Mouse (Mus musculus) intestine, embryonic 14.5 days (tissue): ENCODE data around the gene Foxo1. TPM values are rescaled to one million over a fixed set of nuclear protein-coding genes. Genes with fewer than 3 reads are reported as not detected.

Source experiments
- ATAC-seq: fragments of 200-750 bp; cut with Nextera tagmentation; replicated peaks from 2 replicates; pipeline ENCODE4 v1.8.0; 2017; ENCODE audit warnings: low read depth, moderate number of reproducible peaks, moderate TSS enrichment, moderate library complexity; ENCODE audit not compliant: low FRiP score, low TSS enrichment
- DNase-seq: peaks from one replicate; pipeline ENCODE4 v3.0.0-alpha.2; 2018; ENCODE audit warnings: low spot score
- H3K27ac ChIP-seq: fragments of 300-500 bp; sonication (generic); 2 replicates; pipeline ENCODE4 v1.5.1; 2014; ENCODE audit warnings: low read depth, mild to moderate bottlenecking, control low read depth
- H3K27me3 ChIP-seq: fragments of 300-500 bp; sonication (generic); replicated peaks from 2 replicates; pipeline ENCODE4 v1.6.1; 2014; ENCODE audit warnings: low read length, control low read depth; ENCODE audit not compliant: control insufficient read depth, insufficient read depth
- H3K36me3 ChIP-seq: fragments of 300-500 bp; sonication (generic); 2 replicates; pipeline ENCODE4 v1.6.1; 2014; ENCODE audit warnings: low read length, control low read depth; ENCODE audit not compliant: control insufficient read depth, insufficient read depth
- H3K4me1 ChIP-seq: fragments of 300-500 bp; sonication (generic); replicated peaks from 2 replicates; pipeline ENCODE4 v1.6.1; 2014; ENCODE audit warnings: low read length, control low read depth, mixed read lengths; ENCODE audit not compliant: control insufficient read depth, insufficient read depth
- H3K4me2 ChIP-seq: fragments of 300-500 bp; sonication (generic); 2 replicates; pipeline ENCODE4 v1.6.1; 2014; ENCODE audit warnings: low read length
- H3K4me3 ChIP-seq: fragments of 300-500 bp; sonication (generic); 2 replicates; pipeline ENCODE4 v1.5.1; 2014; ENCODE audit warnings: low read depth, low read length, control low read depth, mixed read lengths
- H3K9ac ChIP-seq: fragments of 300-500 bp; sonication (generic); 2 replicates; pipeline ENCODE4 v1.6.1; 2014; ENCODE audit warnings: mild to moderate bottlenecking, low read length
- H3K9me3 ChIP-seq: fragments of 300-500 bp; sonication (generic); 2 replicates; pipeline ENCODE4 v1.6.1; 2016; ENCODE audit warnings: low read length, control low read depth; ENCODE audit not compliant: control insufficient read depth
- WGBS: fragments of 180-500 bp; shearing (Covaris S2); extraction: QIAGEN DNeasy Blood & Tissue Kit; methylation state at CpG from one replicate; pipeline ENCODE4 v1.1.7; 2014; 5-methylcytosine and 5-hydroxymethylcytosine counted together
- polyA plus RNA-seq: library from polyadenylated mRNA; unstranded; fragments of >200 nt; fragmentation: Nextera tagmentation; extraction: Ambion mirVana; gene quantifications from 2 replicates; pipeline ENCODE4 v1.2.1, GENCODE M21; 2014

The Foxo1 gene
- polyA plus RNA-seq, 1 experiment from 2014 or later, result 8.2 TPM

DNA sequence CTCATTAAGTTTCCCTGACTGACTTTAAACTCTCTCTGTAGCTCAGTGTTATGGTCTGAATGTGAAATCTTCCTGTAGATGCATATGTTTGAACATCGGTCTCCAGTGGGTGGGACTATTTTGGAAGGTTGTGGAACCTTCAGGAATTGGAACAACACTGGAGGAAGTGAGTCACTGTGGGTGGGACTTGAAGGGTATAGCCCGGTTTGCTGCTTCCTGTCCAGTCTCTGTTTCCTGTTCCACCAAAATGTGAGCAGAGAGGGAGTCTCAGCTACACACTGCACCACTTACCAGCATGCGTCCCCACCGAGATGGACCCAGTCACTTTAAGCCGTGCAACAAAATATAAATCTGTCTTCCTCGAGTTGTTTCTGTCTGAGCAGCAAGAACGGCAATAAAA is 122.2 kb downstream of the Foxo1 start:
- WGBS, result 83% methylated on average over 7 of the region's 7 CpGs
- H3K27ac ChIP-seq, result no peak overlapping the region
- no peak overlapping the region for H3K9ac ChIP-seq
- no peaks in the 10 kb centered on the region for H3K36me3 ChIP-seq
- H3K9me3 ChIP-seq, result no peaks in the 10 kb centered on the region
- H3K4me3 ChIP-seq, result no peak overlapping the region
- no peak for DNase-seq
- no peak for ATAC-seq
- H3K4me1 ChIP-seq, result no peaks in the 10 kb centered on the region; the same call in 1 of the 2 replicates
- no peak overlapping the region for H3K4me2 ChIP-seq
- no peaks in the 10 kb centered on the region for H3K27me3 ChIP-seq

DNA sequence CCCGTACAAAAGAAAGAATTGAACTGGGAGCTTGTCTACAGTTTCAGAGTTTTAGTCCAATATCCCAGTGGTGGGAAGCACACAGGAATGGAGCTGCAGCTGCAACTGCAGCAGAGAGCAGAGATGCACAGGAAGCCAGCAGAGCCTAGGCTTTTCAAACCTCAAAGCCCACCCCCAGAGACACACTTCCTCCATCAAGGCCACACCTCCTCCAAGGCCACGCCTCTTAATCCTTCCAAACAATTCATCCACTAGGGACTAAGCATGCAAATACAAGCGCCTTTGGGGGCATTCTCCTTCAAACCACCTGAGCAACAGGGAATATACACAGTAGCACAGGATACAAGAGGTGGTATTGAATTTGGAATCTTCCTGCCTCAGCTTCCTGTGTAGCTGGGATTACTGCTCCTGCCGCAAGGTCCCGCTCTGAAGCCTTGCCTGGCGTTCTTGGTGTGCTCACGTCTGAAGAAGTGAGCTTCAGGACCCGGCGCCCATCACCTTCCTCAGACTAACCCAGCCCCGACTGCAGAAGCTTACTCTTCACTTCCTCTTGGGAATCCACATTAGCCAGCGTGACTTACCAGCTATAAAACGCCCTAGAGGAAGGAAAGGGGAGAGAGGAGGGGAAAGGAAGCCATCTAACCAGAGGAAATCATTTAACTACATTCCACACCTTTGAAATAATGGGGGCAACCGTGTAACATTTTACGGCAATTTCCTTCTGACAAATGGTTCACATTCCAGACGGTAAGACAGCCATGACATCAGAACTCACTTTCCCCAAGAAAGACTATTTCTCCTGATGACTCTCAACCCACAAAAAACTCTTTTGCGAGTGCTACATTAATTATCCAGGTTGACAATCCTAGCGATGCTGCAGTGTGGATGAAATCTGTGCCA is 122.9 kb downstream of the Foxo1 start:
- H3K27ac ChIP-seq, result no peak overlapping the region
- H3K4me3 ChIP-seq, result no peak overlapping the region
- DNase-seq (no peak), ATAC-seq (no peak)
- WGBS, result 79% methylated on average over 17 of the region's 17 CpGs
- H3K27me3 ChIP-seq, result no peaks in the 10 kb centered on the region
- no peak overlapping the region for H3K9ac ChIP-seq
- no peak overlapping the region for H3K4me2 ChIP-seq
- H3K36me3 ChIP-seq, result no peaks in the 10 kb centered on the region
- no peaks in the 10 kb centered on the region for H3K9me3 ChIP-seq
- H3K4me1 ChIP-seq, result no peaks in the 10 kb centered on the region; the same call in 1 of the 2 replicates

DNA sequence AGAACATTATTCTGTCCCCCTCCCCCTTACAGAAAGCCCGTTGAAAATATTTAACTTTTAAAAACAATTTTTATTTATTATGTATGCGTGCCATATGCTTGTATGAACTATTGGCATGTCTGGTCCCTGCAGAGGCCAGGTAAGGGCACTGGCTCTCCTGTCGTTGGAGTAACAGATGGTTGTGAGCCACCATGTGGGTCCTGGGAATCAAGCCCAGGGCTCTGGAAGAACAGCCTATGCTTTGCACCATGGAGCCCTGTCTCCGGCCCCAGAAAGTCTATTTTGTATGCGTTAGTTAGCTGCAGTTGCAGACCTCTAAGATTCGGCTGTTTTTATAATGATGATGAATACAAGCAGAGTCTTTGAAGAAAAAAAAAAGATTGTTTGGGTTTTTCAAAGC is 123.8 kb downstream of the Foxo1 start:
- no peaks in the 10 kb centered on the region; the same call in 1 of the 2 replicates for H3K4me1 ChIP-seq
- no peak overlapping the region for H3K4me3 ChIP-seq
- 63% methylated on average over 6 of the region's 6 CpGs for WGBS

GRCm38 (mm10) chr3:52392521-52392920 is 124.4 kb downstream of the Foxo1 start:
- DNase-seq (no peak), ATAC-seq (no peak)
- no peak overlapping the region for H3K9ac ChIP-seq
- H3K4me2 ChIP-seq, result no peak overlapping the region
- H3K27ac ChIP-seq, result no peak overlapping the region
- H3K27me3 ChIP-seq, result no peaks in the 10 kb centered on the region
- 63% methylated on average over 2 of the region's 2 CpGs for WGBS
- no peaks in the 10 kb centered on the region for H3K9me3 ChIP-seq
- H3K4me1 ChIP-seq, result no peaks in the 10 kb centered on the region; the same call in 1 of the 2 replicates
- no peak overlapping the region for H3K4me3 ChIP-seq
- no peaks in the 10 kb centered on the region for H3K36me3 ChIP-seq

More for the DNA sequence above, 123.8 kb downstream of the Foxo1 start:
- H3K9me3 ChIP-seq, result no peaks in the 10 kb centered on the region
- ATAC-seq (no peak), DNase-seq (no peak)
- H3K4me2 ChIP-seq, result no peak overlapping the region
- no peak overlapping the region for H3K27ac ChIP-seq
- H3K27me3 ChIP-seq, result no peaks in the 10 kb centered on the region
- H3K36me3 ChIP-seq, result no peaks in the 10 kb centered on the region
- no peak overlapping the region for H3K9ac ChIP-seq

- Histone ChIP-seq H3K4me2 (no peak overlapping the region), H3K4me3 (no peak overlapping the region), H3K9me3 (no peaks in the 10 kb centered on the region), H3K27ac (no peak overlapping the region), H3K36me3 (no peaks in the 10 kb centered on the region), H3K9ac (no peak overlapping the region), H3K27me3 (no peaks in the 10 kb centered on the region), H3K4me1 (no peaks in the 10 kb centered on the region; the same call in 1 of the 2 replicates)
- WGBS, result 50% methylated on average over 10 of the region's 10 CpGs
- DNase-seq (no peak), ATAC-seq (no peak)
Measured at GRCm38 (mm10) chr3:52393171-52393570, 125.0 kb downstream of the Foxo1 start.

DNA sequence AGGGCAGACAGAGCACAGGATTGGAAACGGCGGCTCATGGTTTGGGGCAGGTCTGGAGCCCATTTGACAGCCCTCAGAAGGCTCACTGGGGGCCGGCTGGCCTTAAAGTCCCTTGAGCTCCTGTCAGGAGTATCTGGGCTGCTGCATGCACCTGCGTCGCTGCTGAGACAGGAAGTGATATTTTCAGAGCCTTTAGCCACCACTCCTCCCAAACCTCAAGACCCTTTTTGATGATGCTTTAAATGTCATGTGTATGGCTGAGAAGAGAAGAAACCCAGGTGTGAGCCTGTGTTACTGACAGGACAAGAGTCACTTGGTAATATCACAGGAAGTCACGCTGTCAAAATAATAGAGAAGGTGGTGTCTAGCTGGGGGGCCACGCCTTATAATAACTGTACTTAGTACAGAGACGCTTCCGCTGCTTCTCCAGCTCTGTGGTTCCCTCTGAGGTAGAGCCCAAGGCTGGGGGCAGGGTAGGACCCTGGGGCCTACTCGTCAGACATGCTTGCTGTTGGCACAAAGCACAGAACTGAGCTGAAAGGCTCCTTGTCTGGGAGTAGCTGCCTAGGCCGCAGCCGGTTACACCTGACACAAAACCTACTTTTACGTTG is 128.1 kb downstream of the Foxo1 start:
- Histone ChIP-seq H3K9ac (no peak overlapping the region), H3K9me3 (no peaks in the 10 kb centered on the region), H3K4me1 (peaks cover 10% of the 10 kb centered on the region), H3K36me3 (no peaks in the 10 kb centered on the region), H3K4me3 (no peak overlapping the region), H3K4me2 (no peak overlapping the region), H3K27ac (no peak overlapping the region), H3K27me3 (no peaks in the 10 kb centered on the region)
- DNase-seq (no peak), ATAC-seq (no peak)
- 90% methylated on average over 13 of the region's 13 CpGs for WGBS

DNA sequence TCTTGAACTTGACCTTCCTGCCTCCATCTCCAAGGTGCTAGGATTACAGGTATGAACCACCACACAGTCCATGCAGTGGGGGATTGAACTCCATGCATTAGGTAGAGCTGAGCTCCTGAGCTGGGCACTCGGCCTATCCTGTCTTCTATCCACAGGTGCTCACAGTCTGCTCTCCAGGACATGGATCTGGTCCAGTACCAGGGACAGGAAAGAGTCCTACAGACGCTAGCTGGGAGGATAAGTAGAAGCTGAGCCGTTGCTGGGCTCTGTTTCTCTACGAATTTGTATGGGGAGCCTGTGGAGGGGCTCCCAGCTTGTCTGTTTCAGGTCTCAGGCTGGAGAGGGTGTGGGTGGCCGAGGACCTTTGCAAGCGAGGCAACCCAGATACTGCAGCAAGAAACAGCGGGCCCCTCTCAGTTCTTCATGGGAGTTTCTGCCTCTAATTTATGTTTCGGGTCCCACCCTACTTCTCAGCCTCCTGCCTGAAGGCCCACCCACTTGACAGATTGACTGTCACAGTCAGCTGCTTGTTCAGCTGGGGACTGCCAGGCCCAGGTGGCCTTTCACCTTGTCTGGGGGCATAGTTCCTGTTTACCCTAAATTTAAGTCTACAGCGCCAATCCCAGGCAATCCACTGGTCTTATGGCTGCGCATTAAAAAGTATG is 128.9 kb downstream of the Foxo1 start:
- DNase-seq, result no peak
- H3K4me1 ChIP-seq, result peaks cover 15% of the 10 kb centered on the region
- ATAC-seq, result no peak
- no peaks in the 10 kb centered on the region for H3K9me3 ChIP-seq
- H3K4me3 ChIP-seq, result no peak overlapping the region
- WGBS, result 66% methylated on average over 10 of the region's 10 CpGs
- no peaks in the 10 kb centered on the region for H3K36me3 ChIP-seq
- no peak overlapping the region for H3K27ac ChIP-seq
- H3K4me2 ChIP-seq, result no peak overlapping the region
- H3K27me3 ChIP-seq, result no peaks in the 10 kb centered on the region
- no peak overlapping the region for H3K9ac ChIP-seq

- no peak overlapping the region for H3K9ac ChIP-seq
- H3K4me1 ChIP-seq, result peaks cover 15% of the 10 kb centered on the region
- H3K36me3 ChIP-seq, result no peaks in the 10 kb centered on the region
- DNase-seq (no peak), ATAC-seq (no peak)
- H3K27me3 ChIP-seq, result no peaks in the 10 kb centered on the region
- no peaks in the 10 kb centered on the region for H3K9me3 ChIP-seq
- 82% methylated on average over 8 of the region's 8 CpGs for WGBS
- H3K4me2 ChIP-seq, result no peak overlapping the region
- no peak overlapping the region for H3K4me3 ChIP-seq
- no peak overlapping the region for H3K27ac ChIP-seq
Measured at GRCm38 (mm10) chr3:52397961-52398360, 129.8 kb downstream of the Foxo1 start.
